Mouse (Mus musculus) gonadal fat pad, adult 2 months (tissue): ENCODE data around the gene Kdf1. TPM values are rescaled to one million over a fixed set of nuclear protein-coding genes. Genes with fewer than 3 reads are reported as not detected.
"Not testable (repeated sequence)": the region's sequence is repeated elsewhere in the genome, so short reads cannot be mapped to it uniquely, and the experiment has no call there.

Experiments used
- DNase-seq: peaks from one replicate; pipeline ENCODE4 v3.0.0-alpha.2; 2012; ENCODE audit warnings: low read depth
- polyA plus RNA-seq: library from polyadenylated mRNA; depleted of rRNA; stranded (reverse); fragments of >200 nt; gene quantifications from 2 replicates; pipeline ENCODE4 v1.2.3, GENCODE M21; 2012

The Kdf1 gene
- polyA plus RNA-seq, 1 experiment: 19.2 TPM

DNA sequence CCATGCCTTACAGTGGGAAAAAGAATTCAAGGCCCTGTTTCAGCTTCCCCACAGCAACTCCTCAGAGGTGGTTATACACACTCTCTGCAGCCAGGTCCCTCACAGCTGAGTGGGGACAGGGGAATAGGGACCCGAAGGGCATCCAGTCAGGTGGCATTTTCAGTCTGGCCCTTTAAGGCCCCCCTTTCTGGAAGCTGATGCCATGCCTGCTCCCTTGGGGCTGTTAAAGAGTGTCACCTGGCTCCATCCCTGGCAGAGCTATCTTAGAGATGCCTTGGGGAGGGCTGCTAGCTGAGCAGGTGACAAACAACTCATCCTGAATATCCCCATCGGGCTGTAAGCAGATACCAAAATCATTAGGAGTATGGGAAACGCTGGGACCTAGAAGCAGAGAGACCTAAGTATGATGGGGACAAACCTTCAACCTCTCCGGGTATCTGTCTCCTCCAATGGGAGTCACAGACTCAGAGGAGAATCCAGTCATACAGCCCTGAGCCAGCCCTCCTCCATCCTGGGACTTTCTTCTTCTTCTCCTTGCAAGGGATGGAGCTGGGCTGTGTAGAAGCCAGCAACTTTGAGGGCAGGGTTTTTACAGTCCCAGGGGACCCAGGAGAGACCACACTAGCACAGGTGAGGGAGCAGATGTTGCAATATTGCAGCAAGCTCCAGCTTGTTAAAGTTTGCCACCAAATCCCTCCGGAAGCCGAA is 21.9 kb upstream of the Kdf1 start:
- no peak for DNase-seq

DNA sequence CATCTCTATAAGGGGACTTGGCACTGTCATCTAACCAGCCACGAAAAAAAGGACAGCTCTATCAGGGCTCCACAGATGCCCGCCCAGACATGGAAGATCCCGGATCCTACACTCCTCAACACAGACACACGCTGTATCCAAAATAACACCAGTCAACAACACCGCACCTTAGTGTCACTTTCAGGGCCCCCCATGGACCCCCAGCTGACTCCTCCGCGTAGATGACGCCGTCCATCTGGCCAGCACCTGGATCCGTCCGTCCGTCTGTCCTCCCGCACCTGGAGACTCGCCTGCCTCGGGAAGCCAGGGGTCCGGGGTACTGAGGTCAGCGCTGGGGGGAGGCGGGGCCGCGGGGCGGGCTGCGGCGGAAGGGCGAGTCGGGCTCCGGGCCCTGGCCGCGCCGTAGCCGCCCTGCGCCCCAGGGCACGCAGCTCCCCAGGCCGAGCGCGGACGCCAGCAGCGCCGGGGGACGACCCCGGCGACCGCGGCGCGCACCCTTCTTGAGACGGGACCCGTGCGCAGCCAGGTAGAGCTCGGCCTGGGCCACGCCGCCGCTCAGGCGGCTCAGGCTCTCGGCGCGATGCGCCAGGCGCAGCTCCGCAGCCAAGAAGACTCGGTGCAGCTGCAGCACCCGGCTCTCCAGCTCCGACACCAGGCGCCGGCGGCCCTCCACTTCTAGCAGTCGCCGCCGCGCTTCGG is 21.2 kb upstream of the Kdf1 start:
- no peak for DNase-seq

DNA sequence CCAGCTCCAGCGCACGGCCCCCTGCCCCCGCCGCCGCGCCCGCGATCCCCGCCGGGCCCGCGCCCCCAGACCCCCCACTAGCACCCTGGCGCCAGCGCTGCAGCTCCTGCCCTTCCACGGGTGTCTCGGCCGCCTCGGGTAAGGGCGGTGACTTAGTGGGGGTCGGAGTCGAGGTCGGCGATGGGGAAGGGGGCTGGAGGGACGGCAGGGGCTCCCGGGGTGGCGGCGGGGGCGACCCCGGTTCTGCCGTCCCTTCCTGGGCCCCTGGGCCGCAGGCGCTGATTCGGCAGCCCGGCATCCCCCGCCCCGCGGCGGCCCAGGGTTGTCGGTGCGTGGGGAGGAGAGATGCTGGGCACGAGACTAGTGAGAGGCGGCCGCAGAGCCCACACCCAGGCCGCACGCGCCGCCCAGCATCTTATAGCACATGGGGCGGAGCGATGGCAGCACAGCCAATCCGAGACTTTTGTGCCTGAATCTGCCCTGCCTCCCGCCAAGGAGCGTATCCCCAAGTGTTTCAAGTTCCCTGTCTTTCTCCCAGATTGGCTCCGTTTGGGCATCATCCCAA is 20.5 kb upstream of the Kdf1 start, which contains the start of gene Trnp1:
TSS of gene Trnp1 (minus strand) at position 391 of the 565 bp plus-strand sequence.
- DNase-seq: no peak

- DNase-seq: no peak
These were observed 17.2 kb upstream of the Kdf1 start for GRCm38 (mm10) chr4:133501514-133501913.

- DNase-seq: no peak
These were observed 14.5 kb upstream of the Kdf1 start for GRCm38 (mm10) chr4:133504300-133504699.

DNA sequence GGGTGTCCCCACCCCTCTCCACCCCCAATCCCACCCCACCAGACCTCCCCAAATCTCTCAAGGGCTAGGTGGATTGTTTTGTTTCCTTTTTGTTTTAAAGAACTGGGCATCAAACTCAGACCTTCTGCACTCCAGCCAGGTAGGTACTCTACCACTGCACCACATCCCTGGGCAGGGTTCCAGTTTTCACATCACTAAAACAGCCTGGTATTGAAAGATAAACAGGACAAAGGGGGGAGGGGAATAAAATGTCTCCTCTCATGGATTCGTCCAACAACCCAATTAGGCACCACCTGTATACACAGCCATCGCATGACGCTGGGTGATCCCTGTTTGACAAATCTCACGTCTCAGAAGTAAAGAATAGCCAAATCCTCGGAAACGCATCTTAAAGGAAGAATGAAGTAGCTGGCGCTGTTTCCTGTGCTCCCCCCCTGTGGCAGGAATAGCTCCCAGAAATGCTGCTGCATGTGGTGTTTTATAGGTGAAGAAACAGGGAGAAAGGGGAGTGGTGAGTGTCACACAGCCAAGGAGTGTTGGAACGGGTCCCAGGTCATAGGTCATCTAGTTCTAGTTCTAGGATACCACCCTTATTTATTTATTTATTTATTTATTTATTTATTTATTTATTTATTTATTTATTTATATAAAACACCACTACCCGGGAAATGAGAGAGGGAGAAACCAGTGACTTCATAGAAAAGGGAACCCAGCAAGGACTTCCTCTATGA is 13.8 kb upstream of the Kdf1 start:
- DNase-seq: no peak

GRCm38 (mm10) chr4:133506573-133506972 is 12.2 kb upstream of the Kdf1 start:
- DNase-seq: no peak

- no peak for DNase-seq
These were observed 9.8 kb upstream of the Kdf1 start for GRCm38 (mm10) chr4:133508990-133509389.

- DNase-seq: no peak
These were observed 7.7 kb upstream of the Kdf1 start for GRCm38 (mm10) chr4:133511050-133511449.

DNA sequence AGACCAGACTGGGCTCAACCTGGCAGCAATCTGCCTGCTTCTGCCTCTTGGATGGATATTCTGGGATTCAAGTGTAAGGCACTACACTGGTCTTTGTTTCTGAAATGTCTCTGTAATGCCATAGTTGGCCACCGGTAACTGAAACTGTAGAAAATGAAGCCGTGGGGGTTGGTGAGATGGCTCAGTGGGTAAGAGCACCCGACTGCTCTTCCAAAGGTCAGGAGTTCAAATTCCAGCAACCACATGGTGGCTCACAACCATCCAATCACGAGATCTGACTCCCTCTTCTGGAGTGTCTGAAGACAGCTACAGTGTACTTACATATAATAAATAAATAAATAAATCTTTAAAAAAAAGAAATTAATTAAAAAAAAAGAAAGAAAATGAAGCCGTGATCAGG is 6.3 kb upstream of the Kdf1 start:
- not testable (repeated sequence) for DNase-seq

GRCm38 (mm10) chr4:133512972-133513371 is 5.8 kb upstream of the Kdf1 start:
- no peak for DNase-seq

DNA sequence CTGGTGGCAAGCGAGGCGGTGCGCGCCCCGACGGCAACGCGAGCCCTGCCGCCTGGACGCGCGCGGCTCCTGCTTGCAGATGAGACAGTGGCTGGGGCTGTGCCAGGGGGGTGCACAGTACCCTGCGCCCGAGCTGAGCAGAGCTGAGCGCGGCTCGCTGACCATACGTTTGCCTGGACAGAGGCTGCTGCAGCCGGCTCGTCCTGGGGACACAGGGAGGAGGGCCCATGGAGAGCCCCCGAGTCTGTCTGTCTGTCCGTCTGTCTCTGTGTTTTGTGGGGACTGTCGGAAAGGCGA is 554 bp downstream of the Kdf1 start:
- no peak for DNase-seq

- no peak for DNase-seq
These were observed 2.7 kb downstream of the Kdf1 start for GRCm38 (mm10) chr4:133521502-133521901.

GRCm38 (mm10) chr4:133527788-133528187 is 9.0 kb downstream of the Kdf1 start:
- DNase-seq: no peak

GRCm38 (mm10) chr4:133532777-133533176 is 14.0 kb downstream of the Kdf1 start:
- no peak for DNase-seq

GRCm38 (mm10) chr4:133536081-133536480 is 17.3 kb downstream of the Kdf1 start:
- no peak for DNase-seq

DNA sequence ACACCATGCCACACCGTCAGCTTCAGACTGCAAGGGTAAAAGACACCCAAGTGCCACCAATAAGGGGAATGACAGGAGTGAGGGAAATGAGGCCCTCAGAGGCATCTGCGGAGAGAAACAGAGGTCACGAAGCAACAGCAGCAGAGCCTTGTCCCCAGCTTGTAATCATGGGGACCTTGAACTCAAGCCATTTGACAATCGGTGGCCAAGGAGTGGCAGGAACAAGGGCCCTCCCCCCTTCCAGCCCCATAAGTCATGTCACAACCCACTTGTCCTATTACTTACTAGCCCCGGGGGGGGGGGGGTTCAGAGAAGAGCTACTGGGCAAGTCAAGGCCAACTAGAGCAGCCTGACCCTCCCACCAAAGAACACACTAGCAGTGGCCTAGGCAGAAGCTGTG is 17.9 kb downstream of the Kdf1 start:
- DNase-seq: no peak

- peak; percentile 44 for DNase-seq
These were observed 26.8 kb downstream of the Kdf1 start, which contains the start of gene Nudc for GRCm38 (mm10) chr4:133545272-133546231. Nudc (minus strand) TSS chr4:133545996.

GRCm38 (mm10) chr4:133552029-133552428 is 33.3 kb downstream of the Kdf1 start:
- DNase-seq: no peak

DNA sequence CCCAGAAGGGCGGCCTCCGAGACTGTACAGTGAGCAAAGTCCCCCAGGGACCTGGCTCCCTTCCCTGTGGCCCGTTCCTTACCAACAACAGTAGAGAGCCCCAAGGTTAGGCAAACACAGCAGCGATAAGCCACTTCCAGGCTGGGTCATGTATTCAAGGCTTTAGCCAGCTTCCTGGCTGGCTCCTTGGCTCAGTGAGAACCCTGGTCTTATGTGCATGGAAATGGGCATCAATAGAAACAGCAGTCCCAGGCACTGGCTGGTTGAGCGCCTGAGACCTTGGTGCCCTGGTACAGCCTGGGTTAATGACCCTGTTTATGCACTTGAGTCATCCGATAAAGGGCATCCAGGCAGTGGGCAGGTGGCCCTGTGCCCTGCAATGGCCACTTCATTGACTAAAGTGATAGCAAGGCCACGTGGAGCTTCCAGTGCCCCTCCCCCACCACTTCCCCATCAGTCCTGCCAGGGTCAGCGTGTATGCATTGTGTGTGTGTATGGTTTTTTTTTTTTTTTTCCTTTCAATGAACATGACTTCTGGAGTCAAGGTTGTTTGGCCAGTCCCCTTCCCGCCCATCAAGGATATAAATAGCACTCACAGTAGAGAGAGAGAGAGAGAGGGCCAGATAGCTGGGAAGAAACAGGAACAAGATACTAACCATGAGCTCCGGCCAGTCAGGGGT is 34.1 kb downstream of the Kdf1 start, which contains the start of gene Nr0b2:
TSS of gene Nr0b2 (plus strand) at position 609 of the 680 bp plus-strand sequence.
- no peak for DNase-seq
